Mouse (Mus musculus) skeletal muscle tissue, adult 2 months (tissue): Measurements from ENCODE around the gene Vpreb1.
"Not testable (repeated sequence)": the region's sequence is repeated elsewhere in the genome, so short reads cannot be mapped to it uniquely, and the experiment has no call there.

ENCODE experiments used
- DNase-seq: peaks from one replicate; pipeline ENCODE4 v3.0.0-alpha.2; 2012; ENCODE audit warnings: low read depth, low spot score

Gene Vpreb1

DNA sequence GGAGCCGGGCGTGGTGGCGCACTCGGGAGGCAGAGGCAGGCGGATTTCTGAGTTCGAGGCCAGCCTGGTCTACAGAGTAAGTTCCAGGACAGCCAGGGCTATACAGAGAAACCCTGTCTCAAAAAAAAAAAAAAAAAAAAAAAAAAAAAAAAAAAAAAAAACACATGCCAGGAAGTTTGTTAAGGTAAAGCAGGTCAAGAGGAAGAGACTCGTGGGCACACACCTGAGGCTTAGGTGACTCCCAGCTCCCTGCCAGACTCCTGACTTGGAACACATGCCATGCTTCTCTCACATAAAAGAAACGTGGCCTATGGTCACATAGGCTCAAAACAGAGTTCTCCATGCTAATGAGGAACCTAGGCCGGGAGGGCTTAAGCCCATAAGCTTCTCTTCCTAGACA is 14.6 kb downstream of the Vpreb1 start:
- not testable (repeated sequence) for DNase-seq

DNA sequence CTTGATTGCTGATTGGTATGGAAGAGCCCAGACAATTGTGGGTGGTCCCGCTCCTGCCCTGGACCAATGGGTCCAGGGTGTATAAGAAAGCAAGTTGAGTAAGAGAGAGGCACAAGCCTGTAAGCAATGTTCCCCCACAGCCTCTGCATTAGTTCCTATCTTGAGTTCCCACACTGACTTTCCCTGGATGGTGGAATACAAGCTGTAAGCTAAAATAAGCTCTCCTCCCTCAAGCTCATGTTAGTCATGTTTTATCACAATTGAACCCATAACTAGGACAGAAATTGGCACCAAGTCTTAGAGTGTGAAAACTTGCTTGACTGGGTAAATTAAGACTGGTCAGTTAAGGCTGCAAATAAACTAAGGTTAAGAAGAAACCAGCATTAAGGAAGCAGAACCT is 15.1 kb downstream of the Vpreb1 start:
- no peak for DNase-seq

DNA sequence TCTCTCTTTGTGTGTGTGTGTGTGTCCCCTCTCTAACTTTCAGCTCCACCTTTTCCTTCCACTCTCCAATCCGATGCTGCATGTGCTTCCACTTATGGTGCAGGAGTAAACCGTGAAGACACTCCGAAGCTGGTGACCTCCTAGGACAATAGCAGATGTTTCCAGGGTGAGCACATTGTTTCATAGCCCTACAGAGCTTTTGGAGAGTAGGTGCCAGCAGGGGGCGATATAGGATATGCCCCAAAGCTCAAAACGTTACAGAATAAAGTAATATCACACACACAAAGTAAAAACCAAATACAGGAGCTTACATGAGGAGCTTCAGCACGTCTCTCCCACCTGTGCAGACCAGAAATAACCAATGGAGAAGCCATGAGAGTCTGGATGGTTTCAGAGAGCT is 15.8 kb downstream of the Vpreb1 start:
- DNase-seq: no peak

DNA sequence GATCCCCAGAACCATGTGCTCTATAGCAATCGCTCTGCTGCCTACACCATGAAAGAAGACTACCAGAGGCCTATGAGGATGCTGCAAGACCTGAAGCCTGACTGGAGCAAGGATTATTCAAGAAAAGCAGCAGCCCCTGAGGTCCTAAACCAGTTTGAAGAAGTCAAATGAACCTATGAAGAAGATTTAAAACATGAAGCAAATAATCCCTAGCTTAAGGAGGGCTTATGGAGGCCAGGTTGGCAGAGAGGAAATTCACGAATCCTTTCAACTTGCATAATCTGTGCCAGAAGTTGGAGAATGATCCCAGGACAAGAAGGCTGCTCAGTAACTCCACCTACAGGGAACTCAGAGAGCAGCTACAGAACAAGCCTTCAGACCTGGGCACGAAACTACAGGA is 18.2 kb downstream of the Vpreb1 start:
- no peak for DNase-seq

DNA sequence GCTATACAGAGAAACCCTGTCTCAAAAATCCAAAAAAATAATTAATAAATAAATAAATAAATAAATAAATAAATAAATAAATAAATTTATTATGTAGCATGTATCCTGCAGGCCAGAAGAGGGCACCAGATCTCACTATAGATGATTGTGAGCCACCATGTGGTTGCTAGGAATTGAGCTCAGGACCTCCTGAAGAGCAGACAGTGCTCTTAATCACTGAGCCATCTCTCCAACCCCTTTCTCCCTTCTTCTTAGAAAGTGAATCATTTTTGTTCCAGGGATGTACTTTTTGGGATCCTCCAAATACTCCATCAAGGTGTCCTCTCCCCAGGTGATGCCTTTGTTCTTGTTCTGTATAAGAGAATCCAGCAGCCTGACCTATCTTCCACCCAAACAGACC is 21.4 kb downstream of the Vpreb1 start:
- no peak for DNase-seq

DNA sequence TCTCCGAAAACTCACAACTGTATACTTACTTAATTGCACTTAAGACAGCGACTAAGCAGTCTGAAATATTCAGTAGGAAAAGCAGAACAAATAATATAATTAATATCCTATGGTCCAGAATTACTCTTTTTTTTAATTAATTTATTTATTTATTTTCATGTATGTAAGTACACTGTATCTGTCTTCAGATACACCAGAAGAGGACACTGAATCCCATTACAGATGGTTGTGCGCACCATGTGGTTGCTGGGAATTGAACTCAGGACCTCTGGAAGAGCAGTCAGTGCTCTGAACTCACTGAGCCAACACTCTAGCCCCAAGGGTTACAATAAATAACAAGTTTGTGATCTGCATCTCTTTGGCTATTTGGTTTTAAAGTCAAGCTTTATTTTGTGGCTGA is 41.0 kb downstream of the Vpreb1 start:
- DNase-seq: no peak

DNA sequence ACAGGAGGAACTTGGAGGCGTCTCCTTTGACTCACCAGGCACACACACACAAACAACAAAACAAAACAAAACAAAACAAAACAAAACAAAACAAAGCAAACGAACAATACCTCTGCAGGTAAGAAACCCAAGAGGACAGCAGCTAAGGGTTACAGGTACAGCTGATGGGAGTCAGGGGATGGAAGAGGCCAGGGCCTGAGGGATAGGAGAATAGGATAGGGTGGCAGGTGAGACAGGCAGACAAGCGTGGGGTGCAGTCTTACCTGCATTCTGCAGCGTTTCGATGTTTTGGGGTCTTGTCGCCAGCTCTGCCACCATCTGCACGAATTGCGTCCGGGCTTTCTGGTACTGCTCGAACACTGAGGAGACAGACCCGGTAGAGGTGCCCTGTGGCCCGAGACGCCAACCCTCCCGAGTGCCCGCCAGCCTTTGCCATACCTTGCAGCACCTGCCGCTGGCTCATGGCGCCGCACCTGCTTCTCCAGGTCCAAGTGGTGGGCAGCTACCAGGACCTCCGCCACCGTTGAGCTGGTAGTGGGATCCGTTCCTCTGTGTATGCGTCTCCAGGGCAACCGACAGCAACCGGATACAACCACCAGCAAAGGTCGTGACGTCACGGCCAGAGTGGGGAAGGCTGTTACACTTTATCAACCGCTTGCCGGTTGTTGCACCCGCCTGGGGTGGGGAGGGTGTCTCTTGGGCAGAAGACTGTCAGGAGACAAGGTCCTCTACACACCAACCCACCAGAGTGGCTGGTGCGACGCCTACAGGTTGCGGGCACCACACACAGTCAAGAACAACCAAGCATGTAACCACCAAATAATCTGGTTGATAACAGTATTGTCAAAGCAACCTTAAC is 41.7 kb downstream of the Vpreb1 start, which contains the start of gene Spag6l:
Gene Spag6l, minus strand, starts transcription at position 700 of the 859 bp plus-strand sequence.
- DNase-seq: no peak

DNA sequence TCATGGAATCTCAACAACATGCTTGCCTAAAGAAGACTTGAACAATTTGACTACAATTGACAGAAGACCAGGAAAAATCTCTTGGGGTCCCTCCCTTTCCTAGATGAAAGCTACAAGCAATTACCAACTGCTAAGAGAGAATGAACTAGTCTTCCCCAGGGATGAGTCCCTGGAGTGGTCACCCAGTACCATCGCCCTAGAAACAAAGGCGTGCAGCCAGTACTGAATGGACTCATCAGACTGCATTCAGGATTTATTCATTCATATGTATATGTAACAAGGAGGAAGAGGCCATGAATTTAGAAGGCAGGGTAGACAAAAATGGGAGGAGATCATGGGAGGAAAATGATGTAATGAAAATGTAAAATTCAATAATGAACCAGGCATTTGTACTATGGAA is 44.4 kb downstream of the Vpreb1 start:
- no peak for DNase-seq

DNA sequence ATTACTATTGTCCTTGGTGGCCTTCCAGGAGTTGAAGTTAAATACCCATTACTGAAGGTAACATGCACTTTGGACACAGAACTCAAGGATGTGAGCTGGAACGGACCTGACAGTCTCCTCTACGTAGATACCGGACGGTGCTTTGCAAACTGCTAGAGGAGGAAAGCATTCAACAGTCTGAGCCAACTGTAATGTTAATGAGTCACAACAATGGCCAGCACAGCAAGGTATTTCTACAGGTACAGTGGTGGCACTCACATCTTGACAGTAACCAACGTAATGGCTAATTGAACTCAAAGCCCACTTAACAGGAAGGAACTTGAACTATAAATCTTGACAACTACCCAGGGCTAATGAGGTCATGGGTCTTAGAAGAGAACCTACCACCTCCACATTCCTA is 45.2 kb downstream of the Vpreb1 start:
- DNase-seq: no peak
